In genomic region chr10:87552726-87553125, GRCm38 (mm10) we compare ENCODE assay signal across 8 mouse cellular contexts. TPM values are rescaled to one million over a fixed set of nuclear protein-coding genes. Genes with fewer than 3 reads are reported as not detected.
A peak's percentile ranks its signal among the peaks of the same experiment; 100 is the strongest.
DNase-seq lines count a peak whose midpoint lies in the region; ATAC-seq and TF ChIP-seq lines count a peak whose summit lies in the region.

No protein-coding gene starts in this region.

- no peak for TF ChIP-seq POLR2A in cortical plate, adult 2 months (IDR thresholded peaks at IDR 0.05; ENCODE audit: extremely low read depth, insufficient read depth, low read length)

- no peak; the same call in 1 of the 2 replicates for ATAC-seq in heart, embryonic 12.5 days (ENCODE audit: insufficient number of reproducible peaks, low FRiP score)
- ATAC-seq in kidney, embryonic 15.5 days (replicated peaks; ENCODE audit: low FRiP score): 0 out of 2 replicates have a peak, but pooled peaks have one; percentile 52
- 0 out of 2 replicates have a peak, but pooled peaks have one; percentile 37 for ATAC-seq in liver, embryonic 11.5 days (replicated peaks; ENCODE audit: low FRiP score)

- no peaks in the 10 kb centered on the region for H3K4me1 ChIP-seq in cortical plate, adult 2 months (ENCODE audit: control insufficient read depth, insufficient read depth, low read length)
- 0 out of 2 replicates have a peak, but pooled peaks cover 2% of the 10 kb centered on the region for H3K4me1 ChIP-seq in heart, embryonic 12.5 days (replicated peaks)
- peaks cover 6% of the 10 kb centered on the region; the same call in 1 of the 2 replicates for H3K4me1 ChIP-seq in kidney, embryonic 15.5 days
- H3K4me1 ChIP-seq in liver, embryonic 11.5 days (replicated peaks; ENCODE audit: control insufficient read depth, insufficient read depth, low read length): no peaks in the 10 kb centered on the region

- no peaks in the 10 kb centered on the region for H3K9me3 ChIP-seq in heart, embryonic 12.5 days (replicated peaks)
- no peaks in the 10 kb centered on the region for H3K9me3 ChIP-seq in kidney, embryonic 15.5 days (replicated peaks)
- H3K9me3 ChIP-seq in liver, embryonic 11.5 days (ENCODE audit: control insufficient read depth, low read length): no peaks in the 10 kb centered on the region

- H3K4me3 ChIP-seq in cortical plate, adult 2 months (ENCODE audit: insufficient read depth, low read length): no peak overlapping the region
- no peak overlapping the region for H3K4me3 ChIP-seq in heart, embryonic 12.5 days
- H3K4me3 ChIP-seq in kidney, embryonic 15.5 days (replicated peaks): peak overlapping the region; percentile 23; the same call in 1 of the 2 replicates
- H3K4me3 ChIP-seq in liver, embryonic 11.5 days (ENCODE audit: low read depth, low read length): no peak overlapping the region

- peak; percentile 71 for DNase-seq in CD4-positive, CD25-positive, alpha-beta regulatory T cell, adult 2 months (ENCODE audit: low read depth, low spot score)
- peak; percentile 16 for DNase-seq in T-cell, adult 2 months (ENCODE audit: low spot score)
- DNase-seq in liver, embryonic 11.5 days (ENCODE audit: low spot score): no peak
- peak; percentile 63 for DNase-seq in neural tube, embryonic 10.5 days (ENCODE audit: extremely low spot score, low spot score)
- peak; percentile 14 for DNase-seq in thymus, postnatal 25 days

- H3K27me3 ChIP-seq in heart, embryonic 12.5 days (replicated peaks): peaks cover 31% of the 10 kb centered on the region
- H3K27me3 ChIP-seq in kidney, embryonic 15.5 days: peaks cover 17% of the 10 kb centered on the region
- H3K27me3 ChIP-seq in liver, embryonic 11.5 days (replicated peaks; ENCODE audit: control insufficient read depth, insufficient read depth, low read length): no peaks in the 10 kb centered on the region

- no peak overlapping the region for H3K27ac ChIP-seq in cortical plate, adult 2 months (ENCODE audit: insufficient read depth, low read length)
- no peak overlapping the region for H3K27ac ChIP-seq in heart, embryonic 12.5 days (ENCODE audit: poor library complexity, severe bottlenecking)
- no peak overlapping the region for H3K27ac ChIP-seq in kidney, embryonic 15.5 days
- no peak overlapping the region for H3K27ac ChIP-seq in liver, embryonic 11.5 days (ENCODE audit: low read depth, low read length)

- H3K4me2 ChIP-seq in heart, embryonic 12.5 days: peak overlapping the region; percentile 40; the same call in 1 of the 2 replicates
- H3K4me2 ChIP-seq in kidney, embryonic 15.5 days: peak overlapping the region; percentile 40
- no peak overlapping the region for H3K4me2 ChIP-seq in liver, embryonic 11.5 days

- 30% methylated on average over 8 of the region's 8 CpGs for WGBS in heart, embryonic 12.5 days
- 31% methylated on average over 8 of the region's 8 CpGs for WGBS in kidney, embryonic 15.5 days
- 31% methylated on average over 8 of the region's 8 CpGs for WGBS in liver, embryonic 11.5 days

- H3K9ac ChIP-seq in heart, embryonic 12.5 days: no peak overlapping the region
- H3K9ac ChIP-seq in kidney, embryonic 15.5 days: no peak overlapping the region
- H3K9ac ChIP-seq in liver, embryonic 11.5 days (ENCODE audit: low read depth, low read length): no peak overlapping the region

- peak; percentile 99 for TF ChIP-seq CTCF in cortical plate, adult 2 months (IDR thresholded peaks at IDR 0.05; ENCODE audit: extremely low read depth, insufficient read depth, low read length)

- no peaks in the 10 kb centered on the region for H3K36me3 ChIP-seq in heart, embryonic 12.5 days
- H3K36me3 ChIP-seq in kidney, embryonic 15.5 days: no peaks in the 10 kb centered on the region
- no peaks in the 10 kb centered on the region for H3K36me3 ChIP-seq in liver, embryonic 11.5 days (ENCODE audit: control insufficient read depth, insufficient read depth, low read length)

RNA-seq across cellular contexts. Expression of gene Pah, which starts 31.1 kb away (rescaled TPM):
- 0.13 and 0.25 TPM in 2 replicates for polyA plus RNA-seq in cortical plate, adult 2 months (2012; rRNA removed)
- not detected in 2 replicates for polyA plus RNA-seq in heart, embryonic 12.5 days (2016; fragmentation: Nextera tagmentation; extraction: Ambion mirVana)
- 3.1 and 3.3 TPM in 2 replicates for polyA plus RNA-seq in kidney, embryonic 15.5 days (2015; fragmentation: Nextera tagmentation; extraction: Ambion mirVana)
- polyA plus RNA-seq in liver, embryonic 11.5 days (2014; fragmentation: Nextera tagmentation; extraction: Ambion mirVana): 4.6 and 5.0 TPM in 2 replicates

RNA-seq across cellular contexts. Expression of gene Ascl1, which starts 59.3 kb away (rescaled TPM):
- polyA plus RNA-seq in cortical plate, adult 2 months (2012; rRNA removed): 5.8 and 6.6 TPM in 2 replicates
- 0.19 TPM in 1 of 2 replicates, not detected in the other for polyA plus RNA-seq in heart, embryonic 12.5 days (2016; fragmentation: Nextera tagmentation; extraction: Ambion mirVana)
- polyA plus RNA-seq in kidney, embryonic 15.5 days (2015; fragmentation: Nextera tagmentation; extraction: Ambion mirVana): 1.1 and 1.4 TPM in 2 replicates
- polyA plus RNA-seq in liver, embryonic 11.5 days (2014; fragmentation: Nextera tagmentation; extraction: Ambion mirVana): 0.78 and 0.91 TPM in 2 replicates
